Mouse (Mus musculus): Measurements from ENCODE around the gene Tfpi.

The Tfpi gene

DNA sequence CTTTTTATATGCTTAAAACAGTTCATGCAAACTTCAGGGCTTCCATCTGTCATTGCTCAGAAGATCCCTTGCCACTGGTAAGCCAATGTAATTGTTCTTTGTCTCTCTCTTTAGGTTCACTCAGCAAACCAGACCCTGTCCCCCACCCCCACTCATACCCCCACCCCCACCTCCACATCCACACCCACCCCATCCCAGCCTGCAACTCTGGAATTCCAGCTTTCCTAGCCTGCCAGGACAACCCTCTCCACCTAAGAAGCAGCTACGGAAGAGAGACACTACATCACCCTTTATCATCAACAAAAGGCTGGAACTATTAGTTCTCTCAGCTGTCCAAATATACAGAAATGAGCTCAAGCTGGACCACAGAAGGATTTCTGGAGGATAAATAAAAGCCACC lies 974 bp downstream of the Tfpi start:
- DNase-seq (ENCODE audit: low read depth in 1 of 2, low spot score in 2 of 2), result no peak

DNA sequence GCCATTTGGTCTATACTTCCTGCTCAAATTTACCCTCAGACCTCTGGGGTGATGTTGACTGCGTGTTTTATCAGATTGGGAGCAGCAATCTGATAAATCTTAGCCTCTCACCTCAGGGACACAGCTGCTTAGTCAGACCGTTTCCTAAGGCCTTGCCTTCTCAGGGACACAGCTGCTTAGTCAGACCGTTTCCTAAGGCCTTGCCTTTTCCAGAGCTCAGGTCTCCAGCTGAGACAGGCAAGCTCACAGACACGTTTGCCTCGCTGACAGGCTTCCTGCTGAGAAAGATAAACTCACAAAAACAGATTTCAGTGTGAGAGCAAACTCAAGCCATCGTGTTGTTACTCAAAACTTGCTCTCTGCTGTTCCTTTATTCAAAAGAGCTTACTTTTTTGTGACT lies 1.9 kb downstream of the Tfpi start:
- DNase-seq (ENCODE audit: low read depth in 1 of 2, low spot score in 2 of 2), result no peak

DNA sequence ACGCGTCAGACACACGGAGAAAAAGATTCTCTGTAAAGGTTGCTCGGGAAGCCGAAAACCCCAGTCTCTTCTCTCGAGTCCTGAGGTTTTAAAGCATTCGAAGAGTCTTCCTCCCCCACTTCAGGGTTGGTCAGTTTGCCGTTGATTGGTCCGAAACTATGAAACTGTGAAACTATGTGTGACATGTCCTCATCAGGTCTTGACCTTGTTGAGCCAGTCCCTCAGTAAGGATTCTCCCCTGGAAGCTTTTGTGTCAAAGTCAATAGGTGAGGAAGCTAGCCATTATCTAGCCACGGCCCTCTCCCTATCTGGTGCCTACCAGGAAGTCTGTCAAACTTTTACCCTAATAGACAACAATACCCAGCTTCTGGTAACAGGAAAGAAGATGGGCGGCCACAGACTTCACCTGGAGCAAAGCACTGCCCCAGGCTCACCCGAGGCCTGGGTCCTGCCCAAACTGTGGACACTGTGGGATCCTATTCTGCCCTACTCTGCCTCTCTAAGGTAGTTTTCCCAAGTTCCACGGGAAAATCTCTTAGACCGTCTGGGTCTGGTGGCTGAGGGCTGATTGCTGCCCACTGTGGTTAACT lies 2.5 kb downstream of the Tfpi start:
- no peak for DNase-seq (ENCODE audit: low read depth in 1 of 2, low spot score in 2 of 2)

DNA sequence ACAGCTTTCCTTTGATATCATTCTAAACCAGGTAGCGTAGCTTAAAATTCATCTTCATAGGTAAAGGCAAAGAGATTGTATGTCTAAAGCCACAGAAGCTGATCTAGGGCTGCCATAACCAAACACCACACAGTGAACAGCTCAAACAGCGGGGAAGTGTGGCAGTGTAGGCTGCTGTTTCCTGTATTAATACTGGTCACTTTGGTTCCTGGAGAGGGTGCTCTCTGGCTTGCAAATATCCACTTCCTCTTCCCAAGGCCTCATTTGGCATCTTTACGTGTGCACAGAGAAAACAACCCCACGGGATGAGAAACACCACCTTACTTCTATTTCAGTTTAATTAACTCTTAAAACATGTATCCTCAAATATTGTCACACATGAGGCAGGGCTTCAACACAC lies 9.2 kb downstream of the Tfpi start:
- no peak for DNase-seq (ENCODE audit: low read depth in 1 of 2, low spot score in 2 of 2)

DNA sequence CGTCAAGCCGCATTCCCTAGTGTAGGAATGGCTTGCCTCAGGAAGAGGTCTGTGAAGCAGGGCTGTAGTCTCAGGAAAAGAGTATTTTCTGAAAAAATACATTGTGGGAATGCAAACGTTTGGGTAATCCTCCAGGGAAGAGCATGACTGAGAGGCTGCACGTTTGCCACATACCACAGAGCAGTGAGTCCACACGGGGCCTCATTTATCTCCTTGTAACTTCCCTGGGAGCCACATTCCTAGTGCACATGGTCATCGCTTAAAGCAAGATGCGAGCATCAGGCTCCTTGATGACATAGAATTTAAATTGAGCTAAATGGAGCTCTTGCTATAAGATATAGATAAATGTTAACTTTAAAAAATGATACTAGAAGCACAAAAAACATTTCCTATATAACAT lies 11.6 kb downstream of the Tfpi start:
- no peak for DNase-seq (ENCODE audit: low read depth in 1 of 2, low spot score in 2 of 2)

DNA sequence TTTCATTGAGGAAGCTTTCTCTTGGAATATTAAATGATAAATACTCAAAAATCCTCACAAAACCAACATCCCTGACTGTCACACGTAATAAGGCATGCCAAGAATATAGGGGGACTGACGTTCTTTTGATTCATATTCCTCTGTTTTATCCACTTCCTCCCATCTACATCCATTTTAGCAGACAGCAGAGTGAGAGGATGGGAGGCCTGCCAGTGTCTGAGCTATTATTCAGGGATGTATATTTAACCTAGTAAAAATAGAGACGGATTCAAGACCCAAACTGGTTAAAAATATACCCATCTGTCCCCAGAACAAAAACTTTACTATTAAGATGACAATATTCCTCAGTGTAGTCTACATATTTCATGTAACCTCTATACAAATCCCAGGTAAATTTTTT lies 14.2 kb downstream of the Tfpi start:
- DNase-seq (ENCODE audit: low read depth in 1 of 2, low spot score in 2 of 2), result no peak

DNA sequence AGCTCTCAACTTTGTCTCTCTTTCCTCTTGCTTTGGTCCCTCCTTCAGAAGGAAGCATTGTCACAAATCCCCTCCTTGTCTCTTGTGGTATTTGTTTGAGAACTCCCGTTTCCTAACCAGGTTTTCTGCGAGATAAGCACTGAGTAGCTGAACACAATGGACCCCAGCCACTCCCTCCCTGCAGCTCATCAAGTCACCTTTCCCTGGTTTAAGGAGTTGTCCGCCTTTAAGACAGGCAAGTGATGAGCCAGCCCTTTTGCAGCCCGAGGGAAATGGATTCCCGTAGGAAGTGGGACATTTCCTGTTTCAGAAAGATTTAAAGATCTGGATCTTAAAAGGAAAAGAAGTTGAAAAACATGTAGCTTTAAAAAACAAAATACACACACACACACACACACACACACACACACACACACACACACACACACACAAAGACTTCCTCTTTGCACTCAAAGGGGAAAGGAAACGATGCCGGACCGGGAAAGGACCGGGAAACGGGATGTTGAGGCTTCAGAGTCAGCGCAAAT lies 16.9 kb downstream of the Tfpi start:
- DNase-seq (ENCODE audit: low read depth in 1 of 2, low spot score in 2 of 2), result no peak

DNA sequence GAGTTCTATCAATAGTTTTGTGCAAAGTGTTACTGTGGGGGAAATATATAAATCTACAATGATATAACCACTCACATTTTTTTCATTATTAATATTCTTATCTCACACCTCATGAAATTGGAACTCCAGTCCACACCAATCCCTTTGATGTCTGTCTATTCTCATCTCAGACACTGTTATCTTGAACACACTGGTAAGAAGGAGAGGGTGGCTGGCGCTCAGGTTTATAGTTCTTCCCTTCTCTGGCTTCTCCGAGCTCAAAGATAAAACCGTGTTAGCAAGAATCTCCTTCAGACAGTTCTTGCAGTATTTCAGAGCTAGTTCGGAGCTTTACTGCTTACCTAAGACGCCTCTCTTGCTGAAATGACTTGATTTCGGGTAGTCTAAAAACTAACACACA lies 19.4 kb downstream of the Tfpi start:
- no peak for DNase-seq (ENCODE audit: low read depth in 1 of 2, low spot score in 2 of 2)

DNA sequence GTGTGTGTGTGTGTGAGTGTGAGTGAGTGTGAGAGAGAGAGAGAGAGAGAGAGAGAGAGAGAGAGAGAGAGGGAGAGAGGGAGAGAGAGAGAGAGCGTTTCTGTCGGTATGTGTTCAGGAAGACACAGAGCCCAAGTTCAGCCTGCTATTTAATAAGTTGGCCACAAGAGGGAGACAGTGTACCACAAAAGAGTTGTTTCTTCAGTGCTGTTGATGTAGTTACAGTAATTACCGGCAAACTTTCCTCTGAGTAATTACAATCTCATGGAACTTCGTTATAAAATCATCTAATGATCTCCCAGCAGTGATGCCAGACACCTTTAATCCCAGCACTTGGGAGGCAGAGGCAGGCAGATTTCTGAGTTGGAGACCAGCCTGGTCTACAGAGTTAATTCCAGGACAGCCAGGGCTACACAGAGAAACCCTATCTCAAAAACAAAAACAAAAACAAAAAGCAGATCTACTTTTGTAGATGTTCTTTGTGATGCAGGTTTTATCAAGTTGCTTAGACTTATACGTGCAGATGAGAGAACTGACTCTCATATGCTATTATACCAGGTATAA lies 21.3 kb downstream of the Tfpi start:
- DNase-seq (ENCODE audit: low read depth in 1 of 2, low spot score in 2 of 2), result peak in 1 of 2 experiments; percentile 17

DNA sequence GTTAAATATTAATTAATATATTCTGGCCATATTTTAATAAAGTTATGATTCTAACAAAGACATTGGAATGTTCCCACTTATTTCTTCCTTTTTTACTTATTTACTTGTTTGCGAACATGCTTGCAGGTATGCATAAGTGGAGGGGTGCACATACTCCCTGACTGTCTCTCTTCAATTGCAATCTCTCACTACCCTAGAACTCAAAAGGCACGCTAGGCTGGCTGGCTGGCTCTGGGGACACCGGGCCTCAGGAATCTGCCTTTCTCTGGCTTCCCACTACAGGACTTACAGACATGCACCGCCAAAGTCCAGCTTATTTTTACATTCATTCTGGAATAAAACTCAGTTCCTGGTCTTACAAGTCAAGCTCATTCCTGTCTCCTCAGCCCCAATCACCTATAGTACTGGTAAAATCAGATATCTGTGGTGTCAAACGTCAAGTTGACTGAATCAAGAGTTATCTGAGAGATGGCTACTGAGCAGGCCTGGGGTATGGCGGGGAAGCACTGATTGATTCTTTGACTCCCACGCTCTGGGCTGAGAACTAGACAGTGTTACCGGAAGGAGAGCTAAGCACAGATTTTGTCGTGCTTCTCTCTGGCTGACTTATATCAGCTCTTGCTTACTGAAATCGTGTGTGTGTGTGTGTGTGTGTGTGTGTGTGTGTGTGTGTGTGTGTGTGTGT lies 21.9 kb downstream of the Tfpi start:
- DNase-seq (ENCODE audit: low read depth in 1 of 2, low spot score in 2 of 2), result no peak

DNA sequence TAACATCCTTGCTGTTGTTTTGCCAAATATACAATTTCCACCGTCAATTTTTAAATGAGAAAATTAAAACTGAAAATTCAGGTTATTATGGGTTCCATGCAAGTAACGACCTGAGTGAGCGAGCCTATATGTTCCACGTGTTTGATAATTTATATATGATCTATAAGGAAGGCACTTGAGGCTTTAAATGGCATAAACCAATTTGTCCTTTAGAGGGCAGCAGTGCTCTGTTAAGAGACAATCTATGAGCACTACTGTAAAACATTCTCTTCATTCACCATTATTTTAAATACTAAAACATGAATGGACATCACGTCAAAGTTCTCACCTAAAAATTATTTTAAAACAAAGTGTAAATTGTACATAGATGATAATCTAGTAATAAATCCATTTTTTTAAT lies 22.5 kb downstream of the Tfpi start:
- no peak for DNase-seq (ENCODE audit: low read depth in 1 of 2, low spot score in 2 of 2)

DNA sequence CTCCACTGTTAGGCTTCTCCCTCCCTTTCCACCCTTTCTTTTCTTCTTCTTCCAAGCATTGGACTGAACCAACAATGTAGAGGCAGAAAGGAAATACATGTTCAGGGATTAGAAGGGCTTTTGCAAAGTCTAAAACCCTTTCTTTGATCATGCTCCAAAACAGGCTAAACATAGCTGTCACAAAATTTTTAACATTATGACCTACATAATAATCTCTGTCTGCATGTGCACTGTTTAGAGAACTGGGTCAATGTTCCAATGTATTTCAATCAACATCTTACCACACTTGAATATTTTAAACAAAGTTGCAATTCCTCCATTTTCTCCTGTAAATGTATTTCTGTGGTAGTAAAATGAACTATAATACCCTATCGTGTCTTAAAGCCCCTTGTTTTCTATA lies 31.1 kb downstream of the Tfpi start:
- DNase-seq (ENCODE audit: low read depth in 1 of 2, low spot score in 2 of 2), result no peak

DNA sequence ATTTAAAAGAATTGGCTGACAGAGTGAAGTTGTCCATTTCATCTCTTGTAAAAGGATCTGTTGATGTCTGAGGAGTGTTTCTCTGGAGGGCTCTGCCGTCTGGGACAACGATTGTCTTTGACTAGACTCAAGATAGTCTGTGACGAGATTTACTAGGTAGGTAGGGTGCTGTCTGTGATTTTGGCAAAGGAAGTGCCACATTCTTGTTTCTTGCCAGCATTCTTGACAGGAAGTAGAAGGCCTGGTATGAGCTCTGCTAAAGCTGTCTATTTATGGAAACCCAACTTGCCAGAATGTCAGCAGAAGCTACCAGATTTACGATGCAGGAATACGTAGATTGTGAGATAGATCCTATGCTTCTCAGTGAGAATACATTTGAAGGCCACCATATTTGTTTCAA lies 34.6 kb downstream of the Tfpi start:
- DNase-seq (ENCODE audit: low read depth in 1 of 2, low spot score in 2 of 2), result no peak

DNA sequence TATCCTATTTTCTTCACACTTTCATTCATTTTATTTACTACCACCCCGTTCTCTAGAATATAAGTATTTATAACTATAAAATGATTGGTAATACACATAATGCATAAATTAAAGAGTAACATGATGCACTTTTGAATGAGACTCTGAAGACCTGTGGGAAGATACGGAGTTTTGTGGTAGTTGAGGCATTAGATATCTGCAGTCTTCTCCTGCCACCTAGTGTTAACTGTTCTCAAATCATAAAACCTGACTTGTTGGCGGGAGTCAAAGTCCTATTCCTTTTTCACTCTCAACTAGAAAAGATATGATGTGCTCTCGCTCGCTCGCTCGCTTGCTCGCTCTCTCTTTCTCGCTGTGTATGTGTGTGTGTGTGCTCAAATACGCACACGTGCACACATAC lies 46.9 kb downstream of the Tfpi start:
- no peak for DNase-seq (ENCODE audit: low read depth in 1 of 2, low spot score in 2 of 2)

DNA sequence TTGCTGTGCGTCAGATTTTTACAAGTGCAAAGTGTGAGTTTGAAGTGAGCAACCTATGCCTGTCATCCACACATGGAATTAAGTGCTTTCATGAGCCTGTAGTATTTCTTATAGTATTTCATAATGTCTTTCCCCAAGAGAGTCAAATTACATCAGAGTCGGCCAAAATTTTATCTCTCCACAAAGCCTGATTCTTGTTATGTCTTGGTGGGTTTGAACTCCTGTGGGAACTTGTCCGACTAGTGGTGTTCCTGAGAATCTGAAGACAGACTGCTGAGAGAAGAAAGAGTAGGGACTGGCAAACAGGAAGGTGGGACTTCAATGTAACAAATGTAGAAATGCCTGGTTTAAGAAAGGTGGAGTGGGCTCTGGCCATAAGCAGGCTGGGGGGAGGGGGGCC lies 47.7 kb downstream of the Tfpi start:
- no peak for DNase-seq (ENCODE audit: low read depth in 1 of 2, low spot score in 2 of 2)

DNA sequence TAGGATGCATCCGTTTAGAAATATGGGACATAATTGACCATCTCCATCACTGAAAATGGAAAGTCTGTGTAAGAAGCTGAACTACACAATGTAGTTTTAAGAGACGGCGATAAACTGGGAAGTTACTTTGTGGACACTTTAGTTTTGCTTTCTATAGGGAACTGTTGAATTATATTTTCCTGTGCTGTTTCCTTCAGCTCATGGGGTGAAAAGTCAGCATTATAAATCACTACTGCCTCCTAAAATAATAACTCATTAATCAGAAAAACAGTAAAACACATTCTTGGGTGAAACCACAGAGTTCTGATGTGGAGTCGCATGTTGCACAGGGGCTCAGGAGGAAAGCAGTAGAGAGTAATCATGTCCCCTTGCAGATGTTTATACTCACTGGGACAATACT lies 50.0 kb downstream of the Tfpi start:
- DNase-seq (ENCODE audit: low read depth in 1 of 2, low spot score in 2 of 2), result no peak

DNA sequence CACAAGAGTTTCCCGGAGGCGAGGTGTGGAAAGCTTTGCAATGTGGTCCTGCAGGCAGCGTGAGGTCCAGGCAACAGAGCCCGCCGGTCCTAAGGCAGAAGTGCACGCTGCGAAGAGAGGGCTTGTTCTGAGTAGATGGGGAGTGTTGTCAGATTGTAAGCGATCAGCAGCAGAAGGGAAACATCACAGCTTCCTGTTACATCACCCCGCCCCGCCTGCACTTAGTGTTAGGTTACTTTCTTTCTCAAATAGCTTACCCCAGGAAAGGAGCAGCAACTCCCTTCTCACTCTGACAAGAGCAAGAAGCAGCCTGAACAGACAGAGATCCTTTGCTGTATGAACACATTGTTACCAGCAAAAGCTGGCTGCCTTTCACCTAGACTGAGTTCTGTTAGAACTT lies 51.4 kb downstream of the Tfpi start, which contains the start of gene Calcrl:
TSS of gene Calcrl (minus strand) at position 274 of the 400 bp plus-strand sequence.
- peak; percentile 47 to 57 for DNase-seq (ENCODE audit: low read depth in 1 of 2, low spot score in 2 of 2)

DNA sequence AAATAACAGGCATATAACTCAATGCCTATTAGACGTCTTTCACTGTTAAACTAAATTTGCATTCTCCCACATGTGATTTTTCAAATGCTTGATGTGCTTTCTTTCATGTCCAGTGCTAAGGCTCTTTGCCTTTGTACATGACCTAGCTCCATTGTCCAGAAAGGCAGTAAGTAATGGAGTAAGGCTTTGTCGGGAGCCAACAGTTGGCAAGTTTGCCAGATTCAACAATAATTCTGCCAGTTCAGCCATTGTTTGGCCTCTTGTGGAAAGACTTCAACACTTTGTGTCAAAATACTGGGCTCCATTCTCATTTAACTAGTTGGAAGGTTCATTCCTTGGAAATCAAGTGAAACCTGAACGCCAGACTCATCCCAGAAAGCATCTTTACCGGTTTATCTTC lies 60.1 kb downstream of the Tfpi start:
- no peak for DNase-seq (ENCODE audit: low read depth in 1 of 2, low spot score in 2 of 2)

DNA sequence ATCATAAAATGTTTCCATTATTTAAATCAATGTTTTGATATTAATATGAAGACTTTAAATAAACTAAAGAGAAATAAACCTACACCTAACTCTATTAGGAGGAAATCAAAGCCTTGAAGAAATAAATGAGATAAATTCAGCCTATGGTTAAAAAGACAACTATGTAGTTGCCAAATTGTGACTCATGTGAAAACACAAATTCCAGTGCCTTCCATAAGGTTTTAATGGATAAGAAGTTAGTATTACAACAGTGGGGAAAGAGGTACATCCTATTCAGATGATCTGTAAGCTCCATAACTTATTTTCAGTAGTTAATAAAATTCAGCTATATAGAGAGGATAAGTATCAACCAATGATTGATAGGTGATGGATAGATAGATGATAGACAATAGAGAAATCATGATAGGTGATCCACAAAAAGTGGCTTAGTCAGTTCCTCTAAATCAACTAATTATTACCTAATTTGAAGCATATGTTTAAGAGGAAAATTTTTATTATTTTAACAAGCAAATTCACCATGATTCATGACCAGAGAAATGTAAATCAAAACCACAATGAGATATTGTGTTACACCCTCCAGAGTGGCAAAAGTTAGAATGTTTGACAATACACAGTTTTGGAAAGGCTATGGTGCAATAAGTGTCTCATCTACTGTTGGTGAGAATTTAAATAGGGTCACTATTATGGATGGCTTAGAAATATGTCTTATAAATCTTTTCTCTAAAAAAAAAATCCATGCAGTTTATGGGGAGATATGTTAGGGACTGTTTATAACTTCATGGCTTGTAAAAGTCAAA lies 66.6 kb downstream of the Tfpi start:
- DNase-seq (ENCODE audit: low read depth in 1 of 2, low spot score in 2 of 2), result no peak

DNA sequence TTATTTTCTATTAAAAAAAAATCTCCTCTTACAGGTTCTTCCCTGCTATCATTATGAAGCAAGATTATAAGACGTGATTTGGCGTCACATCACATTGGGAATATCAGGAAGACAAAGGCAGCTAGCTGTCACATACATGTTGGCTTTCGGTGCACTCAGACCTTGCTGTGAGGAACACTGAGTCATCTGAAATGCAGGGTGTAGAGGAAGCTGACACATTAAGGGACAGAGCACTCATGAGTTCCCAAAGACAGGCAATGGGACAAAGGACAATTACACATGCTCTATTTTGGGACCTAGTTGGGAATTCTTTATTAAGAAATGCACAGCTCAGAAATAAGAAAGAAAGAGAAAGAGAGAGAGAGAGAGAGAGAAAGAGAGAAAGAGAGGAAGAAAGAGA lies 71.7 kb downstream of the Tfpi start:
- no peak for DNase-seq (ENCODE audit: low read depth in 1 of 2, low spot score in 2 of 2)

DNA sequence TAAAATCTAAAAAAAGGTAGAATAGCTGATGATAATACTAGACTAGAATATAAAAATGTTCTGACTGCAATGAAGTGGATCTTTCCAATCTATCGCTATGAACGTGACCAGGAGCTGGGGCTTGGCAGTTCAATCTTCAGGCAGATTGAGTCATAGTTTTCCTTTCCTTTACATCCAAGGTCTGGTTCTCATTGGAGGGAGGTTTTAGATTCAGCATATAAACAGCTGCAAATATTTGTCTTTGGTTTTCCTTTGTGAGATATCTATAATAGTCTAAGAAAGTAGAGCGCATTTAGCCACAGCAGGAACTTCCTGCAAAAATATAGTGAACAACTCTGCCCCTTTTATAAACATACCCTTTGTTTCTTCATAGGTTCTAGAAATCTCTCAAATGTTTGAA lies 73.9 kb downstream of the Tfpi start:
- no peak for DNase-seq (ENCODE audit: low read depth in 1 of 2, low spot score in 2 of 2)

DNA sequence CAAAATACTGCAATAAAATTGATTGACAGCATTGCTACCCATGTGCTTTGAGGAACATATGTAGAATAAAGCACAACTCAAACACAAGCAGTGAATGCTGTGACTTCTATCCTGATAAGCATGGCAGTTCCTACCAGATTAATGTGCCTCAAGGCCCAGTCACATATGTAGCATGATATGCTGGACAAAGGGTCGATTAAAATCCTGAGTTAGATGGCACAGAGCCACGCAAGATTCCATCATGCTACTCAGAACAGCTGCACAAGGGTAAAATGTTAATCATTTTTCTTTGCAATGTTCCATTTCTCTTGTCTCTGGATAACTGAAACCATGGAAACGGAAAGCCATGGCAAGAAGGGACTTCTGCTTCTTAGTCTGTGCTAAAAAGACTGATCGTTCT lies 80.0 kb downstream of the Tfpi start:
- no peak for DNase-seq (ENCODE audit: low read depth in 1 of 2, low spot score in 2 of 2)
